Mouse (Mus musculus): ENCODE data around the gene Btnl6.
"Not testable (repeated sequence)": the region's sequence is repeated elsewhere in the genome, so short reads cannot be mapped to it uniquely, and the experiment has no call there.

The Btnl6 gene

DNA sequence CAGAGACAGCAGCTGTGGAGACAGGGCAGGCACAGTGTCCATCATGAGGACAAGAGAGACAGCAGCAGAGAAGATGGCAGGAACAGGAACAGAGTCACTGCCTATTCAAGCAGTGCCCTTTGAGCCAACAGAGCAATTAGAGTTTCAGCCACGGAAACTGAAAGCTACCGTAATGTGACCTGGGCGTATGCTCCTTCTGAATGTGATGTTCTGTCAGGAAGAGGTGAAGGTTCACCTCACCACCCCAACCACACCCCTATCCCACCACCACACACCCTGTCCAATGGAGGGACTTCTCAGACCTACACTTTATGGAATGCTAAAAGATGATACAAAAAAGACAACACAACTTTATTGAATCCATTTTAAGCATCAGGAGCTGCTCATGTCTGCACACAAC lies 19.8 kb downstream of the Btnl6 start:
- not testable (repeated sequence) for ATAC-seq (ENCODE audit: low TSS enrichment)

DNA sequence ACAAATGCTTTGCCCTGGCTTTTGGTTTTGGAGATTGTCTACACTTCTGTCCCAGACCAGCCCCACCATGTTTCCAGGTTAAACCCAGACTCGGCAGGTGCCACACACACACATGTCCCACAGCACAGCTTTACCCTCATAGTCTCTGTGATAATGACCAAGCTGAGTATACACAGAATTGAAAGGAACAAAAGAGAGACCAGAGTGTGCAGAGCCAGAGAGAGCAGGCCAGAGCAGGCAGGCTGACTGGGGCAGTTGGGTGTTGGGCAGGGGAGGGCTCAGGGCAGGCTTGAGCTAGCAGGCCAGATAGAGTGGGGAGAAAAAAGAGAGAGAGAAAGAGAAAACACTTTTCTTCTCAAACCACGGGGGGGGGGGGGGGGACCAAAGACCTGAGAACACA lies 20.6 kb downstream of the Btnl6 start:
- ATAC-seq (ENCODE audit: low TSS enrichment), result no peak

DNA sequence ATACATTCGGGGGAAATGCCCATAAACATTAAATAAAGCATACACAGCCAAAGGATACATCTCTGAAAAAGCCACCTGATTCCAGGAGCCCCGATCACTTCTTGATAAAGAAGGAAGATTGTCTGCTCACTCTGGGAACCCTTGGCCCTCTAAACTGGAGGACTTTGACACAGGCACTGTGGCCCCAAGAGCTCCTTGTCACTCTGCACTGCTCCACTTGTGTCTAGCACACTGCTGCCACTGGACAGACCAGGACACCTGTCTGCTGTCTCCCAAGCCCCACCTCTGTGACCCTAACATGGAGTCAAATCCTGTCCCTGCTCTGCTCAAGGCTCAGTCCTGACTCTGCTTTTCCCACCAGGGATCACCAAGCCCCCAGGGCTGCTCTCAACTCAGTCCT lies 22.0 kb downstream of the Btnl6 start:
- ATAC-seq (ENCODE audit: low TSS enrichment), result not testable (repeated sequence)

DNA sequence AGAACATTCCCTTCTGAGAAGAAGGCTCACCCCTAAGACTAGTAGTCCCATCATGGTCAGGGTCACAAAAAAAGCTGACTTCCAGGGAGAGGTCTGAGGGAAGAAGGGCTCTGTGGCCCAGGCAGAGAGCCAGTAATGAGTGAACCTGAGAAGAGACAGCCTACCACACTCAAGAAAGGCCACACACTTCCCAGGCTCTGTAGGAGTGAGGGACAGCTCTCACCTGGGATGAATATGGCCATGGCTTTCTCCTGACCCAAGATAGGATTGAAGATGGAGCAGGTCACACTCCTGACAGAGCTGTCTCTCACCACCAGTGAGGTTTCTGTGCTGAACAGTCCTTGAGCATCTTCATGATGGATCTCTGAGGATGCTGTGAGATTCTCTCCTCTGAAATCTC lies 24.4 kb downstream of the Btnl6 start:
- no peak for ATAC-seq (ENCODE audit: low TSS enrichment)

DNA sequence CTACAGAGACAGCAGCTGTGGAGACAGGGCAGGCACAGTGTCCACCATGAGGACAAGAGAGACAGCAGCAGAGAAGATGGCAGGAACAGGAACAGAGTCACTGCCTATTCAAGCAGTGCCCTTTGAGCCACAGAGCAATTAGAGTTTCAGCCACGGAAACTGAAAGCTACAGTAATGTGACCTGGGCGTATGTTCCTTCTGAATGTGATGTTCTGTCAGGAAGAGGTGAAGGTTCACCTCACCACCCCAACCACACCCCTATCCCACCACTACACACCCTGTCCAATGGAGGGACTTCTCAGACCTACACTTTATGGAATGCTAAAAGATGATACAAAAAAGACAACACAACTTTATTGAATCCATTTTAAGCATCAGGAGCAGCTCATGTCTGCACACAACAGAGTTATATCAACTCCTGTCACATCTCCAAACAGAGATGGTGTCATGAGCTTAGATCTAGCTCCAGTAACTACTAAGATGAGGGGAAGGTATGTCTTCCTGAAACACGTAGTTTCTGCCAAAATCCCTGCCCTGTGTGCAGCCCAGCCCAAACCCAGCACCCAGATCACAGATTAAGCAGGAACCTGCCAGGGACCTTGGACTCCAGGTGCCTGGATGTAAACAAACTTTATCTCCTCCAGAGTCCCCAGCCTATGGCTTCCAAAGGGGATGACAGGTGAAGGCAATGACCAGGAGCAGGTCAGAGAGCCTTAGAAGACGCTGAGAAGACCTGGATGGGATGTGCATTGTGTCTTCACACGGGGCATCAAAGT lies 39.7 kb downstream of the Btnl6 start, which contains the start of gene Btnl4:
Btnl4 (minus strand) TSS at position 81 of the 776 bp plus-strand sequence.
- ATAC-seq (ENCODE audit: low TSS enrichment), result not testable (repeated sequence)

DNA sequence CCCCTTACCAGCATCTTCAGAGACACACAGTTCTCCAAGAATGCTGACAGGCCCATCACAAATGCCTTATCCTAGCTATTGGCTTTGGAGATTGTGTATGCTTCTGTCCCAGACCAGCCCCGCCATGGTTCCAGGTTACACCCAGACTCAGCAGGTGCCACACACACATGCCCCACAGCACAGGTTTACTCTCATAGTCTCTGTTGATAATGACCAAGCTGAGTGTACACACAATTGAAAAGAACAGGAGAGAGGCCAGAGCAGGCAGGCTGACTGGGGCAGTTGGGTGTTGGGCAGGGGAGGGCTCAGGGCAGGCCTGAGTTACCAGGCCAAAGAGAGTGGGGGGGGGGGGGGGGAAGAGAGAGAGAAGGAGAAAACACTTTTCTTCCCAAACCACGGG lies 40.7 kb downstream of the Btnl6 start:
- ATAC-seq (ENCODE audit: low TSS enrichment), result no peak

DNA sequence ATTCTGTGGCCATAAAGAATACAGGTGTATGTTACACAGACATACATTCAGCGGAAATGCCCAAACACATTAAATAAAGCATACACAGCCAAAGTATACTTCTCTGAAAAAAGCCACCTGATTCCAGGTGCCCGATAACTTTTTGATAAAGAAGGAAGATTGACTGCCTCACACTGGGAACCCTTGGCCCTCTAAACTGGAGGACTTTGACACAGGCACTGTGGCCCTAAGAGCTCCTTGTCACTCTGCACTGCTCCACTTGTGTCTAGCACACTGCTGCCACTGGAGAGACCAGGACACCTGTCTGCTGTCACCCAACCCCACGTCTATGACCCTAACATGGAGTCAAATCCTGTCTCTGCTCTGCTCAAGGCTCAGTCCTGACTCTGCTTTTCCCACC lies 42.1 kb downstream of the Btnl6 start:
- no peak for ATAC-seq (ENCODE audit: low TSS enrichment)

DNA sequence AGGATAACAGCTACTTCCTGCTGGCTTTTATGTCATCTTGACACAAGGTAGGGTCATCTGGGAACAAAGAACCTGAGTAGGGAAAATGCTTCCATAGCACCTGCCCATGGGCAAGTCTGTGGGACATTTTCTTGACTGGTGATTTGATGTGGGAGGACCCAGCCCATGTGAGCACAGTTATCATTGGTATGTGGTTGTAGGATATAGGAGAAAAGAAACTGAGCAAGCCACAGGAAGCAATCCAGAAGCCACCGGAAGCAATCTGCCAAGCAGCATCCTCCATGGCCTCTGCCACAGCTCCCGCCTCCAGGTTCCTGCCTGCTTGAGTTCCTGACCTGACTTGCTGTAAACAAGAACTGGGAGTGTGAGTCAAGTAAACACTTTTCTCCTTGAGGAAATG lies 46.7 kb downstream of the Btnl6 start:
- ATAC-seq (ENCODE audit: low TSS enrichment), result no peak

DNA sequence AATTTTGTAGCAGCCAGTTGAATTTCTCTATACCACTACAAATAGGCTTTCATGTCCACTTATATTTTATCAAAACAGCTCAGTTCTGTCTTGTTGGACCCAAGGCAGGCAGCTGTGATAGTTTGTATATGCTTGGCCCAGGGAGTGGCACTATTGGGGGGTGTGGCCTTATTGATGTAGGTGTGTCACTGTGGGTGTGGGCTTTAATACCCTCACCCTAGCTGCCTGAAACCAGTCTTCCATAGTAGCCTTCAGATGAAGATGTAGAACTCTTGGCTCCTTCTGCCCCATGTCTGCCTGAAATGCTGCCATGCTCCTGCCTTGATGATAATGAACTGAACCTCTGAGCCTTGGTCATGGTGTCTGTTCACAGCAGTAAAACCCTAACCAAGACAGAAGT lies 51.2 kb downstream of the Btnl6 start:
- not testable (repeated sequence) for ATAC-seq (ENCODE audit: low TSS enrichment)

GRCm38 (mm10) chr17:34459255-34459654 lies 57.9 kb downstream of the Btnl6 start:
- ATAC-seq (ENCODE audit: low TSS enrichment), result no peak

All from frontal cortex, adult (tissue).